In genomic region chr11:53466231-53466971, GRCm38 (mm10) we compare ENCODE assay signal across 8 mouse cellular contexts. TPM values are rescaled to one million over a fixed set of nuclear protein-coding genes. Genes with fewer than 3 reads are reported as not detected.
A peak's percentile ranks its signal among the peaks of the same experiment; 100 is the strongest.
DNase-seq lines count a peak whose midpoint lies in the region; ATAC-seq lines count a peak whose summit lies in the region.

No protein-coding gene starts in this region.

- DNase-seq in adrenal gland, postnatal 36 days: peak; percentile 83 to 90
- peak; percentile 90 for DNase-seq in embryo, embryonic 10.5 days (ENCODE audit: low spot score)
- DNase-seq in gastrocnemius, postnatal 25 days: peak; percentile 72
- DNase-seq in induced T-regulatory cell, adult 2 months (ENCODE audit: low read depth): peak; percentile 57
- peak; percentile 78 to 90 for DNase-seq in left cerebral cortex, postnatal 10 days (ENCODE audit: extremely low spot score in 1 of 2, low spot score in 2 of 2)
- DNase-seq in right cerebral cortex, adult 2 months (ENCODE audit: low spot score in 2 of 2): peak; percentile 86 to 87
- DNase-seq in T-cell, adult 2 months (ENCODE audit: low spot score): no peak

- intact Hi-C loops in left cerebral cortex, postnatal 10 days (cut with DNase I): no loop called here

- peak; percentile 54 for ATAC-seq in megakaryocyte, adult 5-6 weeks (ENCODE audit: poor library complexity, severe bottlenecking)

RNA-seq across cellular contexts. Expression of gene Gm9837, which starts 3.9 kb away (rescaled TPM):
- total RNA-seq in adrenal gland, postnatal 36 days (2021): not detected
- not detected for total RNA-seq in gastrocnemius, postnatal 25 days (2021)
- not detected for total RNA-seq in left cerebral cortex, postnatal 10 days (2021)
- not detected in 2 replicates for total RNA-seq in megakaryocyte, adult 5-6 weeks (2015)
- not detected in 2 replicates for total RNA-seq in megakaryocyte, adult 5-6 weeks (2017)

RNA-seq across cellular contexts. Expression of gene Shroom1, which starts 9.4 kb away (rescaled TPM):
- total RNA-seq in adrenal gland, postnatal 36 days (2021): 1 to 10 TPM; 2.5 to 6.0 TPM
- under 1 TPM; 0.23 to 0.35 TPM for total RNA-seq in gastrocnemius, postnatal 25 days (2021)
- total RNA-seq in left cerebral cortex, postnatal 10 days (2021): 1 to 10 TPM; 3.4 to 4.5 TPM
- 0.05 and 0.13 TPM in 2 replicates for total RNA-seq in megakaryocyte, adult 5-6 weeks (2015)
- total RNA-seq in megakaryocyte, adult 5-6 weeks (2017): 0.07 and 4.5 TPM in 2 replicates

RNA-seq across cellular contexts. Expression of gene Gm10447, which starts 9.5 kb away (rescaled TPM):
- under 1 TPM; 0.16 to 0.17 TPM for total RNA-seq in adrenal gland, postnatal 36 days (2021)
- total RNA-seq in gastrocnemius, postnatal 25 days (2021): not detected
- not detected for total RNA-seq in left cerebral cortex, postnatal 10 days (2021)
- total RNA-seq in megakaryocyte, adult 5-6 weeks (2015): not detected in 2 replicates
- total RNA-seq in megakaryocyte, adult 5-6 weeks (2017): 0.11 TPM in 1 of 2 replicates, not detected in the other

RNA-seq across cellular contexts. Expression of gene Gm9945, which starts 13.6 kb away (rescaled TPM):
- not detected for total RNA-seq in adrenal gland, postnatal 36 days (2021)
- total RNA-seq in gastrocnemius, postnatal 25 days (2021): not detected
- 1 to 10 TPM; 1.1 to 2.1 TPM for total RNA-seq in left cerebral cortex, postnatal 10 days (2021)
- not detected in 2 replicates for total RNA-seq in megakaryocyte, adult 5-6 weeks (2015)
- not detected in 2 replicates for total RNA-seq in megakaryocyte, adult 5-6 weeks (2017)

RNA-seq across cellular contexts. Expression of gene Sowaha, which starts 13.7 kb away (rescaled TPM):
- under 1 TPM; 0.20 to 0.30 TPM for total RNA-seq in adrenal gland, postnatal 36 days (2021)
- total RNA-seq in gastrocnemius, postnatal 25 days (2021): under 1 TPM; 0.08 TPM
- total RNA-seq in left cerebral cortex, postnatal 10 days (2021): 10 to 100 TPM; 43.8 to 50.1 TPM
- total RNA-seq in megakaryocyte, adult 5-6 weeks (2015): not detected in 2 replicates
- not detected in 2 replicates for total RNA-seq in megakaryocyte, adult 5-6 weeks (2017)
